Mouse (Mus musculus): ENCODE results near the gene Adipor2. TPM values are rescaled to one million over a fixed set of nuclear protein-coding genes. Genes with fewer than 3 reads are reported as not detected.

The Adipor2 gene
- polyA plus RNA-seq (2012; rRNA removed) = 40.3 and 44.1 TPM in 2 replicates

GRCm38 (mm10) chr6:119417354-119417753 is at the start of gene Adipor2:
TSS of gene Adipor2 (minus strand) at chr6:119417704.

GRCm38 (mm10) chr6:119330506-119330905 is 87.0 kb downstream of the Adipor2 start, which contains the start of gene Lrtm2:
TSS of gene Lrtm2 (minus strand) at chr6:119330766.

Other genes starting within 250 kb of the Adipor2 start
- 35.1 and 36.9 TPM in 2 replicates for gene Dcp1b, start 242.5 kb downstream of the Adipor2 start, polyA plus RNA-seq (2012; rRNA removed)
- gene Cacna1c, start 221.3 kb downstream of the Adipor2 start, polyA plus RNA-seq (2012; rRNA removed) = 13.9 and 19.0 TPM in 2 replicates
- gene Cacna2d4, start 181.2 kb downstream of the Adipor2 start, polyA plus RNA-seq (2012; rRNA removed) = 0.35 and 0.37 TPM in 2 replicates
- gene Lrtm2, start 86.9 kb downstream of the Adipor2 start, polyA plus RNA-seq (2012; rRNA removed) = 6.8 and 7.2 TPM in 2 replicates
- gene Fbxl14, start 62.0 kb upstream of the Adipor2 start, polyA plus RNA-seq (2012; rRNA removed) = 49.0 and 58.2 TPM in 2 replicates
- gene Wnt5b, start 126.6 kb upstream of the Adipor2 start, polyA plus RNA-seq (2012; rRNA removed) = 3.8 and 5.0 TPM in 2 replicates

Measured in central nervous system, embryonic 14 days (tissue).